Mouse (Mus musculus): ENCODE data around the gene Lgi2.
A peak's percentile ranks its signal among the peaks of the same experiment; 100 is the strongest.

Lgi2 gene

DNA sequence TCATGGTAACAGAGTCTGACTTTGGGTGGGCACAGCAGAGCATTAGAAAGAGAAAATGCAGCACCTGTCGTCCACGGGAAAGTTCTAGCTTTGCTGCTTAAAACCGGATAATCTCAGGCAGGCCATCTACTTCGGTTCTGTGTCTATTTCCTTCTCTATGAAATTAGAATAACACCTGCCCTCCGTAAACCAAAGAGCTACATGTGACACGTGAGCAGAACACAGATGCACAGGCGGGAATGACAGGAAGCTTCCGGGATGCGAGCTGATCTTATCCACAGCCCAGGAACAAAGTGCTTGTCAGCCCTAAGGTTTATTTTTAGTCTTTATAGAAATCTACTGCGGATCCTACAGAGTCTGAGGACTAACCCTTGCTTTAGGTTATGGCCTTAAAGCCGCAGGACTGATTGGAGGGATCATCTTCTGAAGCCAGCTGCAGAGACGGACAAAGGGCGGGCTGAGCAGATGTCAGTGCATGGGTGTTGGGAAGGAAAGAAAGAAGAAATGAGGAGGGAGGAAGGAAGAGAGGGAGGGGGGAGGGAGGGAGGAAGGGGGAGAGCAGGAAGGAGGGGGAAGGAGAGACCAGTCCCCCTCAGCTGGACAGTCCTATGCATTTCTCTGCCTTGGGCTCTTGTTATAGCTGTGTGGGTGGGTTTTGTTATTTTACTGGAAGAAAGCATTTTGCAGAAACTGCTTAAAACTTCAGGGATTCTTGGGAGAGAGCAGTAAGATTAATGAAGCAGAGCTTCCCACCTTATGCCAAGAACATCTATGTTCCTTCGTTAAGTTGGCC lies 31.3 kb downstream of the Lgi2 start:
- no peak for DNase-seq

DNA sequence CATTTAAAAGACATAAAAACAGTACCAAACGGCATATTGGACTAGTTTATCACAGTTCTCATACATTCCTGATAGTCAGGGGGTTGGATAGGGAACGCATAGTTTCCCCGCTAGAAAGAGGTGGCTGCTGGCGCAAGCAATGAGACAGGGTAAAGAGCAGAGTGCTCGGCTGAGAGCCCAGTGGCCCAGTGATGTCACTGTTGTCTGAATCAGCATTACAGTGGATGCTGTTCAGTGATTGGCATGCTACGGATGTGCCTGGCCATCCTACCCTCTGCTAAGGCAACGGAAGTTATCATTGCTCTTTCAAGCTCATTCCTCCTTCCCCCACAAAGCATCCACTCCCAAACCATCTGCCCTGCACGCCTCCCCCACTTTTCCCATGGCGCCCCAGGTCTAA lies 32.6 kb downstream of the Lgi2 start:
- no peak for DNase-seq

DNA sequence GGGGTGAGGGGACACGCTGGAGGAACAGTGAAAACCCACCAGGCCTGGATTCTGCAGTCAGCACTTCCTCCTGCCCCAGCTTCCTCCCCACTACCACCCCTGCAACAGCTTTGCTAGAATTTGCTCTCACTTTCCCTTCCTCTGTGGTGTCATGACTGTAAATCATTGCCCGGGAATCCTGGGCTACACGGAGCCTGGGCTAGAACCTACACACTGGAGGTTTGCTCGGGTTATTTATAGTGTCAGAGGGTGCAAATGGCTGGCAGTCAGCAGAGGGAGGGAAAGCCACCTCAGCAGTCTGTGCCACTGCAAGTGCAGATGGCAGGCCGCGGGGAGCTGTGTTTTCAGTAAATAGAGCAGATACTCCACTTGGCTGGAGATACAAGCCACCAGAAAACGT lies 37.7 kb downstream of the Lgi2 start:
- DNase-seq, result no peak

DNA sequence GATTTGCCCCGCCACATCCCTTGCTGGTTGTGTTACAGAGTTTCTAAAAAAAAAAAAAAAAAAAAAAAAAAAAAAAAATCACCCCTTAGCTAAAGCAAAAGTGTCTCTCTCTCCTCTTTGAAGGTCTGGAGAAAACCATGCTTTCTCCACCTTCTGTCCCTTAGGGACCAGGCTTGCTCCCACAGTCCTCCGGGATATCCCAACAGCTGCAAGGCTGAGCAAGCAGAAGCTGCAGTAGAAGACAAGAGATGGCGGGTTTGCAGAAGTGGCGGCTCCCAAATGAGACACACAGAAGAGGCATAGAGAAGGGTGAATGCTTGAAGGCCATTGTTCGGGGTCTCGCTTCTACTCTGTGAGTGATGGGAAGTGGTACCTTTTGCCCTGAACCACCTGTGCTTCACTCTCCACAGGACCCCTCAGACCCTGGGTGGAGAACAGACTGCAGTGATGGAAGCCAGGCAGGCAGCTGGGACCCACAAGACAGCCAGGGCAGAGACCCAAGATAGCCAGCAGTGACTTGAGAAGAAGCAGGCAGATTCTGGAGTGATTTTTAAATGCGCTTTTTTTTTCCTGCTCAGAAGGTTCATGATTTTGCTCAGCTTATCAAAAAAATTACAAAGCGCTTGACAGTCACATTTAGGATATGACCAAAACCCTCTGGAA lies 39.8 kb downstream of the Lgi2 start:
- DNase-seq, result no peak

DNA sequence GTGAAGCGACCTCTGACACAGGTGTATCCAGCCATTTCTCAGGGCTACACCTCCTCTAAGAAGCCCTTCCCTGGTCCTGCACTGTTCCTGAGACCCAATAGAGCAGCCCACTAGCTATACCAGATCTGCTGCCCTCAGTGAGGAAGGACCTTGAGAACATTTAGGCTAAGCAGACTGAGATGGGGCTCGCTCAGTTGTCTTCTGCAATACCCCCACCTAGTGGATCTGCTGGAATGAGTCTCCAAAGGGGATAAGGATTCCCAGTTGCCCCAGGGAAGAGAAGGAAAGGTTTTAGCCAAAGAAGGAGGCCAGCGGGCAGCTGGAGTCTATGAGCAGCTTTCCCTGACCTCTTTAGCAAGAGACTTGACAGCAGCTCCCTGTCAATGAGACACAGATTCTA lies 42.1 kb downstream of the Lgi2 start:
- no peak for DNase-seq

DNA sequence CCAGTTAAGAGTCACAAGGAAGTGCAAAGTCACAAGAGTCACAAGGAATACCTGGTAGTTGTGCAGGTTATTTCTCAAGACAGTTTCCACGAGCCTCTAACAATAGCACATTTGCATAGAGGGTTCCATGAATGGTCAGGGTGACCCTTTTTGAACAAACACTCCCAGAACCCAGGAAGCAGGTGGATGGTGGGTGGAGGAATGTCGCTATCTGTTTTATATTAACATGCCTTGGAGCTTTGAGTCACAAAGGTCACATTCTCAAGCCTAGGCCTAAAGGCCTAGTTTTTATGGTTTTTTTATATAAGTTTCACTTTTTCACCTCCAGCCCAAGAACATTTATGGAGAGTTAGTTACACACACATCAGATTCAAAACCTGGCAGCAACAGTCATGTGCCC lies 46.3 kb downstream of the Lgi2 start:
- no peak for DNase-seq

DNA sequence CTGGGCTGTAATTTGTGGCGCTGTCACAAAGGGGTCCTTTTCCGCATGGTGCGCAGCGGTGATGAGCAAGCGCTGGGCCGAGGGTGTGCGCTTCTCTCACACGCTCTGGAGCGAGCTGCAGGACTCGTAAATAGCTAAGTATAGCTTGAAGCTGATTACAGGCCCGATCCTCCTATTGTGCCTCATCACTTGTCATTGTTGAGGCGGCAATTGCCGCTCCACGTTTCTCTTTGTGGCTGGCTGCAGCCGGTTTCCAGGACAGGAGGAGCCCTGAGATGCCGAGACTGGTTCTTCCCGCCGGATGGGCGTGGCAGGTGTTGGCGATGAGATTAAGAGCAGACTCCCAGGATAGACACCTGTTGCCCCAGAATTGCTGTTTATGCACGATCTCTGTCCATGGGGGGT lies 50.2 kb downstream of the Lgi2 start:
- no peak for DNase-seq

DNA sequence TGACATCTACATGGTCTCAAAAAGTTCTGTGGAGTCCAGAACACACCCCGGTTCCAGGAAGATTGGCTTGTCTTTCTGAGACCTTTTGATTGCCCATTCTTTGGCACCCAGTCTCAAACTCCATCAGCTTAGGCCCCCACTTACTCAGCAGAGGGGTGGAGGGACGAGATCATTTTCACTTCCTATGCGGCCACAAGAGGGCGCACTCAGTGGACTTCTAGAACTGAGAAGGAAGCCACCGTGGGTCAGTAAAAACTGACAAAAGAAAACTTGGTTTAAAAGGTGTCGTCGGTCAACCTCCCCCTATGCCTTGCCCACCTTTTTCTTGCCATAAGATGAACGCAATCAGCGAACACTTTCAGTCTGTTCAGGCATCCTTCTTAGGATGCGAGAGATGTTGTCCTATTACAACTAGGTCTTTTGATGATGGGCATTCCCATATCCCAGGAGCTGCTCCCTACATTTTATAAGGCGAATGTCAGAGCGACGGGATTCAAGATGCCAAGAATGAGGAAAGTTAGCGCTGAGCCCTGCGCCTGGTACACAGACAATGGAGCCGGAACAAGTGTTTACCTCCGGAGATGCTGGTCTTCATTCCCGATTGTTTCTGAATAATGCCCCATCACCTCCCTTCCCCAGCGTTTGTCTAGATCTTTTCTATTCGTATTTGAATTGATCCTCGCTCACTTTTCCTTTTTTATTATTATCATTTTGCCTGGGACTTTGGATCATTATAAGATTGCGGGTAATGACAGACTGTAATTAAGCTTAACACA lies 50.8 kb downstream of the Lgi2 start:
- DNase-seq, result peak; percentile 41 to 49

DNA sequence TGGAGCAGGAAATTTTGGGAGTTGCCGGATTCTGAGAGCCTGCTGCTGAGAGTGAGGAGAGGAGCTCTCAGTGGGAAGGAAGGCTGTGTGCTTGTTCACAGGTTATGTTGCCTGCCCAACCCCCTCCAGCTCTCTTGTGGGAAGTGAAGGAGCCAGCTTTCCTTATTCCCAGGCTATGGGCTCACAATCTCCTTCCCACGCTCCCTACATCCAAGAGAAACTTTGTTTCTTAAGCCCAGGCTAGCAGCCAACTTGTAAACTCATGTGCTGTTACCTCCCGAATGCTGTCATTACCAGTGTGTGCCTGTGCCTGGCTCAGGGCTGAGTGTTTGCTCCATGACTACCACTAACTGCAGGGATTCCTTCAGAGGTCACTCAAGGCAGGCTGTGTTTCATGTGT lies 55.2 kb downstream of the Lgi2 start:
- no peak for DNase-seq

DNA sequence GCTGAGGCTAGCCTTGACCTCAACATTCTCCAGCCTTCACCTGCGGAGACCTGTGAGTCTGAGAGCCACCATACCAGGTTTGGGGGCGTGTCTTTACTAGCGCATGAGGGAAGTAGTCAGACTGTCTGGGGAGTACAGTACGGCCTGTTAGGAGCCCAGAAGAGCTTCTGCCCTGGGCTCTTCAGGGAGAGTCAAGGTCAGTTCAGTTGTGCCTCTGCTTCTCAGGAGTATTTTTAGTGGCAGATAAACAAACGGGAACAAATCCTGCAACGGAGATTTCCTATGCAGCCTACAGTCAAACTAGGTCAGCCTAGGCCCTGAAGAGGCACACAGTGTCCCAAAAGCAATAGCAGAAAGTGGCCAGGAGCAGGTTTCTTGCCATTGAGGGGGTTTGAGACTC lies 56.8 kb downstream of the Lgi2 start:
- DNase-seq, result no peak

DNA sequence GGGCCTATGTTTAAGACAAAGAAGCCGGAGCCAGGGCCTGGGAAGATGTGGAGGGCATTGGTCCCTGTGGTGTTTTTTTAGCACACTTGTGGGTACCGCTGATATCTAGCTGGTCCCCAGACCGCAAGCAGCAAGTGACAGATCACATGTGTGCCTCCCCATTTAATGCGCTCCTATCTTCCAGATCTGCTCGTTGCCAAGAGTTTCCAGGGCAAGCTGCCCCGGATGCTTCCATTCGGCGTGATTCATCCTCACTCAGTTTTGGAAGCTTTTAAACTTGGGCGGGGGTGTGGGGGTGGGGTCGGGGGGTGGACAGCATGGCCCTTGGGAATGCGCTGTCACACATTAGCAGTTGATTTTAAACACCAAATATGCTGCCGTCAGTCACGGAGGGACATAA lies 61.6 kb downstream of the Lgi2 start:
- DNase-seq, result no peak

DNA sequence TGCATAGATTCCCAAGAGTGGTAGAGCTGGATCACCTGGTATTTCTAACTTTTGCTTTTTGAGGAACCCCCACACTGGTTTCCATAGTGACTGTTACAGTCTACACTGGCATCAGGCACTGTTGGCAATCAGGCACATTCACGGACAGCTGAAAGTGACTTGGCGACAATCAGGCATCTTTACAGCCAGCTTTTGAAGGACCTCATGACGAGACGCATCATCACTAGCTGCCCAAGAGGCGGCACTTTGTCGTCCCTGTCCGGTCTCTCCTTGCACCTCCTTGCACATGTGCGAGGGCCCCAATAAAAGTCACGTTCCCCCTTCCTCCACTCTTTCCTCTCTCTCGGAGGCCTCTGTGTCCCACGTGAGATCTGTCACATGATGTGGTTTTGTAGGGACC lies 62.1 kb downstream of the Lgi2 start:
- DNase-seq, result no peak

DNA sequence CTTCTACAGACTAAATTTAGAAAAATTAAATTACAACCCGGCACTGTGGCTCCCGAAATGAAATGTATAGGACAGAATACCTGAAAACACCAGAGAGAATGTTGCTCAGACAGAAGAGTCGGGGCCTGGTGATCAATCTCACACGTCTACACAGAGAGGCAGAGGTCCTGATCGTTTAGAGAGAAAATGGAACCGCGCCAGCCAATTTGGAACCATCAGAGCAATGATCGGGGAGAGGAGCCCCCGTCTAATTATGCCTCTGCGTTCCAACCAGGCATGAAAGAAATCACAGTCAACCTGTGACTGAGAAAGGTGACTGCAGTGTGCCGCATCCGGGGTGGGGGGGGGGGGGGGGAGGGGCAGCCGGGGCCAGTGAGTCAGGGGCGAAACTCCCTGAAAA lies 70.6 kb downstream of the Lgi2 start:
- no peak for DNase-seq

DNA sequence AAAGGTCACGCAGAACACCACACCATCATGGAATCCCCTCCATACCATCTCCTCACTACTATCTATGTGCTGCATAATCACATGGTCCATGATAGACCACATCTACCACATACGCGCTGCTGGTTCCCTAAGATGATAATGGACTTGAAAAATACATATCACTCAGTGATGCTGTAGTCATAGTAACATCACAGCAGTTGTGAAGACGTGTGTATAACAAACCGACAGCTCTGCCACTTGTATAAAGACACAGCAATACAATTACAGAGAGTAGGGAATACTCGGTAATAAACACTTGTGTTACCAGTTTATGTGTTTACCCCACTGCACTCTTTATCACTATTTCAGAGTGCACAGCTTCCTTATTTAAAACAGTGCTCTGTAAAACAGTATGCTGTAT lies 74.8 kb downstream of the Lgi2 start:
- DNase-seq, result no peak

DNA sequence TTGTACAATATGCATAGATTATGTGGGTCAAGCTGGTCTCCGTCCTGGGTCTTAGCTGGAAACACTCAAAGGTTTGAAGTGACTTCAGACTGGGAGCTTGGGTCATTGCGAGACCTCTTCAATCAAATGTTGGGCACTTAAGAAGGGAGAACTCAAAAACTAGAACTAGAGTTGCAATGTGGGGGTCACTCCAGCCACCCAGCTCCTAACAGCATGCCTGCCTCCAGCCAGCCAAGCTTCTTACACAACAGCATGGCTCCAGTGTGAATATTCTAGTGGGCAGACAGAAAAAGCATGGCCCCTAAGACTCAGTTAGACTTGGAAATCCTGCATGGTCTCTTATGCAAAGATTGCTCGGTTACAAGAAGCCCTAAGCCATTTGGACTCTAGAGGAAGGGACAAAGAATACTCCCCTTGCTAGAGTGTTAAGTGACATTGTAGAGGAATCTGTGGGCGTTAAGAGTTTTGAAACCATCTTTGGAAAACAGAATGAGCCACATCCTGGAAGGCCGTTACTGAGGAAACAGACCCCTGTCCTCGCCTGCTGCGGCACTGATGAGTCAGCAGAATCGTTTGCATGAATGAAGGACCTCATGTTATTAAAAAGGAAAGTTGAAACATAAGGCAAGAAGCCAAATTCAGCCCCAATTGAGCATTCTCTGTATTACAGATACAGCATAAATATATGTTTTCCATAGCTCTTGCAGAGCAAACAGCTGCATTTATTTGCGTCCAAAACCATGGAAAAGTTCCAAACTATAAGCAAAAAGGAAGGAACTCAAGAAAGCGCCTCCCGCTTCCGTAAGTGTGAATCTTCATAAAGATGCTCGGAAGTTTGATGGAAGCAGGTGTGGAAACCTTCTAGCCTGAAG lies 78.5 kb downstream of the Lgi2 start:
- DNase-seq, result no peak

Data from thymus, postnatal 36 days (tissue).